Mouse (Mus musculus) layer of hippocampus, postnatal 36 days (tissue): ENCODE measurements around the gene Slc25a34. TPM values are rescaled to one million over a fixed set of nuclear protein-coding genes. Genes with fewer than 3 reads are reported as not detected.

ENCODE experiments used
- DNase-seq, 2 experiments: peaks; one replicate each; pipeline ENCODE4 v3.0.0; 2022
- total RNA-seq, 2 experiments: library from RNA; stranded (reverse); gene quantifications; 2 replicates each; pipeline ENCODE4 v1.2.3; 2021

Gene Slc25a34
- total RNA-seq, 2 experiments from 2014 or later, result 2.6 to 2.9 TPM

GRCm38 (mm10) chr4:141578833-141579232, 44.8 kb downstream of the Slc25a34 start:
- DNase-seq, result no peak

- DNase-seq, result no peak
Observed at GRCm38 (mm10) chr4:141576877-141577276, 46.7 kb downstream of the Slc25a34 start.

- no peak for DNase-seq
Observed at GRCm38 (mm10) chr4:141576404-141576803, 47.2 kb downstream of the Slc25a34 start.

GRCm38 (mm10) chr4:141574789-141575702, 48.6 kb downstream of the Slc25a34 start:
- DNase-seq, result peak; percentile 76 to 81

GRCm38 (mm10) chr4:141573359-141573966, 50.2 kb downstream of the Slc25a34 start:
- DNase-seq, result no peak

- no peak for DNase-seq
Observed at GRCm38 (mm10) chr4:141572668-141573358, 50.8 kb downstream of the Slc25a34 start.

- DNase-seq, result no peak
Observed at GRCm38 (mm10) chr4:141571934-141572333, 51.7 kb downstream of the Slc25a34 start.

GRCm38 (mm10) chr4:141571337-141571739, 52.3 kb downstream of the Slc25a34 start:
- no peak for DNase-seq

GRCm38 (mm10) chr4:141570821-141571220, 52.8 kb downstream of the Slc25a34 start:
- DNase-seq, result no peak

- no peak for DNase-seq
Observed at GRCm38 (mm10) chr4:141570004-141570403, 53.6 kb downstream of the Slc25a34 start.

- no peak for DNase-seq
Observed at GRCm38 (mm10) chr4:141568966-141569365, 54.7 kb downstream of the Slc25a34 start.

Other genes starting within 250 kb of the Slc25a34 start
- not detected for gene Clcnka, start 225.1 kb downstream of the Slc25a34 start, total RNA-seq
- gene Clcnkb, start 207.8 kb downstream of the Slc25a34 start, total RNA-seq, result not detected
- not detected for gene Hspb7, start 203.0 kb downstream of the Slc25a34 start, total RNA-seq
- 1 to 10 TPM; 4.7 to 5.1 TPM for gene Srarp, start 187.7 kb downstream of the Slc25a34 start, total RNA-seq
- gene Zbtb17, start 179.2 kb downstream of the Slc25a34 start, total RNA-seq, result 10 to 100 TPM; 34.1 to 34.9 TPM
- 10 to 100 TPM; 55.3 to 66.7 TPM for gene Spen, start 85.2 kb downstream of the Slc25a34 start, total RNA-seq
- gene Fblim1, start 17.7 kb downstream of the Slc25a34 start, total RNA-seq, result 1 to 10 TPM in 1 of 2 experiments, under 1 TPM in 1; 0.50 to 1.0 TPM
- under 1 TPM; 0.28 to 0.42 TPM for gene Tmem82, start 5.2 kb downstream of the Slc25a34 start, total RNA-seq
- gene Plekhm2, start 41.1 kb upstream of the Slc25a34 start, total RNA-seq, result 10 to 100 TPM; 67.4 to 81.7 TPM
- gene Rsc1a1, start 61.8 kb upstream of the Slc25a34 start, total RNA-seq, result not detected
- gene Ddi2, start 99.6 kb upstream of the Slc25a34 start, total RNA-seq, result 10 to 100 TPM; 45.1 to 46.9 TPM
- under 1 TPM in 1 of 2 experiments, not detected in 1; 0.32 TPM for gene Agmat, start 122.9 kb upstream of the Slc25a34 start, total RNA-seq
- 10 to 100 TPM; 43.3 to 45.0 TPM for gene Dnajc16, start 167.1 kb upstream of the Slc25a34 start, total RNA-seq
- gene Casp9, start 169.8 kb upstream of the Slc25a34 start, total RNA-seq, result 10 to 100 TPM; 19.9 to 21.1 TPM
- gene Cela2a, start 202.3 kb upstream of the Slc25a34 start, total RNA-seq, result not detected
- not detected for gene Ctrc, start 222.5 kb upstream of the Slc25a34 start, total RNA-seq